Mouse (Mus musculus): ENCODE results near the gene Kcnk15.

DNA sequence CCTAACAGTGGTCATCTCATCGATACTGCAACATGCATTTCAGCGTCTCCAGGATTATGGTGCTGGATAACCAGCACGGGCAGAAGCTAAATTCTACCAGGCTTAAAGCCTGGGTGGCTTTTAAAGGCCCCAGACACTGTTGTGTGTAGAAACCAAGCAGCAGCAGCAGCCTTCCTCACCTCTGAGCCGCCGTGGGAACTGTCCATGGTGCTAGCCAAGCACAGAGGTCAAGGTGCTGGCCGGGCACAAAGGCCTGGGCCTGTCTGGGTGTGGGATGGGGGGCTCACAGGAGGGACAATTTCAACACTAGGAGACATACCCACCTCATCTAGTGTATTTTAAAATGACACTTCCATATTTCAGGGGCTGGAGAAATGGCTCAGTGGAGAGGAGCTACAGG is 36.0 kb downstream of the Kcnk15 start:
- TF ChIP-seq EP300 (optimal IDR thresholded peaks at IDR 0.05) (no peak), CTCF (IDR thresholded peaks at IDR 0.05; ENCODE audit: low read depth) (no peak)

Data from stomach, postnatal 0 days (tissue).